Mouse (Mus musculus) testis, adult 2 months (tissue): ENCODE data around the gene Gria4. TPM values are rescaled to one million over a fixed set of nuclear protein-coding genes. Genes with fewer than 3 reads are reported as not detected.
"Not testable (repeated sequence)": the region's sequence is repeated elsewhere in the genome, so short reads cannot be mapped to it uniquely, and the experiment has no call there.

ENCODE experiments used
- H3K27ac ChIP-seq: fragments of 200-500 bp; 2 replicates; pipeline ENCODE4 v1.5.1; 2012; ENCODE audit warnings: low read depth, low read length; ENCODE audit not compliant: control insufficient read depth, insufficient read depth
- H3K27me3 ChIP-seq: fragments of 200-500 bp; 2 replicates; pipeline ENCODE4 v1.6.1; 2012; ENCODE audit warnings: mild to moderate bottlenecking, low read length, moderate library complexity; ENCODE audit not compliant: control insufficient read depth, insufficient read depth
- H3K36me3 ChIP-seq: fragments of 200-500 bp; 2 replicates; pipeline ENCODE4 v1.6.1; 2012; ENCODE audit warnings: mild to moderate bottlenecking, low read length; ENCODE audit not compliant: control insufficient read depth, insufficient read depth
- H3K4me1 ChIP-seq: fragments of 200-500 bp; 2 replicates; pipeline ENCODE4 v1.6.1; 2012; ENCODE audit warnings: low read length; ENCODE audit not compliant: control insufficient read depth, insufficient read depth
- H3K4me3 ChIP-seq: fragments of 200-500 bp; 2 replicates; pipeline ENCODE4 v1.5.1; 2012; ENCODE audit warnings: low read depth, mild to moderate bottlenecking, low read length, moderate library complexity, mixed read lengths; ENCODE audit not compliant: control insufficient read depth
- CTCF ChIP-seq: fragments of 200-500 bp; IDR thresholded peaks from 2 replicates; pipeline ENCODE4 v1.5.1; 2012; ENCODE audit warnings: low read depth, mild to moderate bottlenecking, inconsistent platforms, low read length, moderate library complexity; ENCODE audit not compliant: control insufficient read depth, insufficient read depth, insufficient replicate concordance
- POLR2A ChIP-seq: fragments of 200-500 bp; IDR thresholded peaks from 2 replicates; pipeline ENCODE4 v1.6.1; 2012; ENCODE audit warnings: low read depth, mild to moderate bottlenecking, inconsistent platforms, low read length, moderate library complexity; ENCODE audit not compliant: control insufficient read depth
- polyA plus RNA-seq: library from polyadenylated mRNA; depleted of rRNA; stranded (reverse); fragments of >200 nt; gene quantifications from 2 replicates; pipeline ENCODE4 v1.2.3, GENCODE M21; 2012; rRNA removed

The Gria4 gene
- polyA plus RNA-seq, result 0.85 and 1.1 TPM in 2 replicates

DNA sequence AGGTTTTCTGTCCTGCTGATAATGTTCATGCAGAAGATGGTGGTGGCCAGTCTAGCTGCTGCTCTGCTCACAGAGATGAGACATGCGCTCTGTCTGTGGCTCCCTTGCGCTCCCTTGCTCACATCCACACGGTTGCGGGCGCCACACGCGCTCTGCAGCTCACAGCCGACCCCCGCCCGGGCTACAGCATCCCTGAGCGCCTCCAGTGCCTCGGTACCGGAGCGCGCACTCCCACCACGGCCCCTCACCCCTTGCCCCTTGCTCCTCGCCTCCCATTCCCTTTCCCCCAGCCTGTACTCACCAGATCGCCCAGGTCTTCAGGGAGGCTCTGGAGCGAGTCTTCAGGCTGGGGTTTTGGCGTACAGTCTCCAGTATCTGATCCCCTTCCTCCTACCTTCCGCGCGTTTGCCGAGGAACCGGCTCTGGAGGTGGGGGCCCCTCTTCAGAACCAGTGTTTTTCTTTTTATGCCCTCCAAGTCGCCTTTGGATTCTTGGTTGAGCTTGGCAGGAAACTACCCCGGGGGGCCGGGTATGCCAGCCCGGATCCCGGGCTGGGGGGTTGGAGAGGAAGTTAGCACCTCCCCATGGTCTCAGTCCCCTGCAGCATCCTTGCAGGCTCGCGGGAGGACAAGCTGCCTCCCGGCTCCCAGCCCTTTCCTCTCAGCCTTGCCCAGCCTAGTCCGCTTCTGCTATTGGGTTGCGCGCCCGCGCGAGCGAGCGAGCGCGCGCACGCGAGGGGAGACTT, at the start of gene Gria4:
Gene Gria4 (minus strand): TSS at position 691 of the 745 bp plus-strand sequence.
- Histone ChIP-seq H3K27ac (no peak within 1 kb of the TSS), H3K36me3 (no peaks in the 10 kb centered on the region), H3K4me1 (peaks cover 8% of the 10 kb centered on the region), H3K4me3 (peak within 1 kb of the TSS; percentile 36), H3K27me3 (no peaks in the 10 kb centered on the region)
- no peak for TF ChIP-seq POLR2A

- H3K36me3 ChIP-seq, H3K4me3 ChIP-seq, H3K4me1 ChIP-seq, H3K27me3 ChIP-seq, H3K27ac ChIP-seq: not testable (repeated sequence)
These were observed 14.9 kb upstream of the Gria4 start for GRCm38 (mm10) chr9:4810941-4811340.

DNA sequence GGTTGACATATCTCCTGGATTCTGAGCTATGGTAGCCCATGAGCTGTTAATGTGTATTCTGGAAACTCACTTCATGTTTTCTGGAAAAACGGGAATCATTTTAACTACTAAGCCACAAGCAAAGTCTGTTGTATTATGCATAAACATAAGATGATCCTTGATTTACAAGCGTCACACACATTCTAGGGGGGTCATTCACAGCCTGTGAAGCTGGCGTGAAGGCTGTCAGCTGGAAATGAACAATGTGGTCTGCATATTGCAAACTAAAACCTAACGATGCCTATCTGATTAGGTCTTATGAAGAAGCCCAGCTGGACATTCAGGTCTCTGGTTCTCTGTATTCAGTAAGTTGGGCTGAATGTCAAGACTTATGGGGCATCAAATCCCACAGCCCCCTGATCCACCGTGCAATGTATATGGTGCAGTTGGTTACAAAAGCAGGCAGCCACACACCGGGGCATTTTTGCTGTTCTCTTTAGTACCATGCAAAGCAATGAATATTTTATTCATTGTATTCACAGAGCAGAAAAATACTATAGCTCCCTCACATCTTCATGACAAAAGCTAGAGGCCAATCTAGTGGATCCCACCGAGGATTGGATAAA, 7.2 kb upstream of the Gria4 start:
- Histone ChIP-seq H3K27ac (no peak overlapping the region), H3K27me3 (no peaks in the 10 kb centered on the region)
- no peak for TF ChIP-seq POLR2A
- TF ChIP-seq CTCF, result no peak

DNA sequence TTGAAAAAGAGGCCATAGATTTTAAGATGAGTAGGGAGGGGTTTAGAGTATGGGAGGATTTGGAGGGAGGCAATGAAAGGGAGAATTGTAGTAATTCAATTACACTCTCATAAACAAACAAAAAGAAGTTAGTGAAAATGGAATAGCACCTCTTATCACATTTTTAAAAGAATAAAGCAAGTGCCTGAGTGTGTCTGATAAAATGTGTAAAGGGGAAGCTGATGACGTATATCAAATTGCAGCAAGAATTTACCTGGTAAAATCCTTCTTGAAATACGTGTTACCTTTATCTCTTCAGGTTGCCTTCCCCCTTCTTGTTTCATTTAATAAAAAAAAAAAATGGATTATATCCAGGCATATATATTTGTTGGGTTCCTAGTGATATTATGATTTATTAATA, 1.4 kb upstream of the Gria4 start:
- no peaks in the 10 kb centered on the region for H3K27me3 ChIP-seq
- no peak overlapping the region for H3K27ac ChIP-seq
- H3K4me3 ChIP-seq, result no peak overlapping the region
- no peak for TF ChIP-seq POLR2A
- no peak for TF ChIP-seq CTCF
- H3K4me1 ChIP-seq, result peaks cover 8% of the 10 kb centered on the region
- no peaks in the 10 kb centered on the region for H3K36me3 ChIP-seq

More for the DNA sequence above, 7.2 kb upstream of the Gria4 start:
- Histone ChIP-seq H3K4me3 (no peak overlapping the region), H3K4me1 (no peaks in the 10 kb centered on the region), H3K36me3 (no peaks in the 10 kb centered on the region)

- H3K27me3 ChIP-seq, result no peaks in the 10 kb centered on the region
- H3K4me3 ChIP-seq, result peak overlapping the region; percentile 36
- H3K4me1 ChIP-seq, result peaks cover 8% of the 10 kb centered on the region
- TF ChIP-seq POLR2A (no peak), CTCF (no peak)
- H3K27ac ChIP-seq, result no peak overlapping the region
- no peaks in the 10 kb centered on the region for H3K36me3 ChIP-seq
These were observed 233 bp upstream of the Gria4 start for GRCm38 (mm10) chr9:4796289-4796645.

DNA sequence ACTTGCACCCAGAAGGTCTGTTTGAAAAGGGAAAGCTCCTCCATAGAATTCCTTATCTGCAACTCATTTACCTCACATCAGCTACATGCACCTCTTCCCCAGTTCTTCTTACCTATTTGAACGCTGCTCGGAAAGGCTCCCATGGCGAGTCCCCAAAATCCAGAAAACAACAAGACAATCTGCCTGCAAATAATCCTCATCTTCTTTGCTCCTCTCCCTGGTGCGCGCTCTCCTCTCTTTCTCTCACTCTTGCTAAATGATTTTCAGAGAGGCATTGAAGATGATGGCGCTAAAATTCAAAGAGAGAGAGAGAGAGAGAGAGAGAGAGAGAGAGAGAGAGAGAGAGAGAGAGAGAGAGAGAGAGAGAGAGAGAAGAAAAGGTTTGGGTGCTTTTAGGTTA, 959 bp downstream of the Gria4 start:
- Histone ChIP-seq H3K27ac (no peak overlapping the region), H3K4me3 (no peak overlapping the region), H3K27me3 (no peaks in the 10 kb centered on the region), H3K36me3 (no peaks in the 10 kb centered on the region), H3K4me1 (peaks cover 8% of the 10 kb centered on the region)
- no peak for TF ChIP-seq CTCF
- no peak for TF ChIP-seq POLR2A

DNA sequence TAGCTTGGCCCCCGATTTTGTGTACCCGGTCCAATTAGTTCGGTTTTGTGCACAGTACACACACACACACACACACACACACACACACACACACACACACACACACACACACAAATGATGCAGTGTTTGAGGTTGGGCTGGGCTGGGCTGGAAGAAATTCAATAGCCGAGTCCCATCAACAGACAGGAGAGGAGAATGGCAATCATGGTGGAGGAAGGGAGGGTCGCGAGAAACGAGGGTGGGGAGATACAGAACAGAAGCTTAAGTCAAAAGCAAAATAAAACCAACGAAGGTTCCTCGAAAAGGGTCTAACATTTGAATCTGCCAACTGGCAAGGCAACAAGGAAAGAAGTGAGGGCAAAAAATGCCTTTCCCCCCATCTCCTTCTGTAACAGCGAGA, 1.6 kb downstream of the Gria4 start:
- TF ChIP-seq CTCF (no peak), POLR2A (no peak)
- Histone ChIP-seq H3K27me3 (no peaks in the 10 kb centered on the region), H3K4me1 (peaks cover 8% of the 10 kb centered on the region), H3K27ac (no peak overlapping the region), H3K36me3 (no peaks in the 10 kb centered on the region), H3K4me3 (no peak overlapping the region)

DNA sequence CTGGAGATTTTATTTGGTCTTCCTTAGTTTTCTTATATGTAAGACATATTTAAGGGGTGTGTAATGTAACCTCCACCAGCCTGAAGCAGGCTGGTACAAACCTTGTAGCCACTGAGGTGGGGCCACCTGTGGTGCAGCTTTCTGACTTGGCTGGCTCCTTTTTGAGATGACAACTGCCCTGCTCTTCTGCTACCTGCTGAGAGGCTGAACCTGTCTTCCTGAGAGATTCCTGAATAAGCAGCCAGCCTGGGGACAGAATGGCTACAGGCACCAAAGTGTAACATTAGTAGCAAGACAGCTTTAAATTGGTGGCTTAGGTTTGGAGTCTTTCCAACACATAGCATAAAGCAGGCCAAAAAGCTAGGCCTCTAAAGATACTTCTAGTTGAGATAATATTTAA, 46.6 kb downstream of the Gria4 start:
- H3K4me3 ChIP-seq, H3K36me3 ChIP-seq, H3K27me3 ChIP-seq, H3K4me1 ChIP-seq, H3K27ac ChIP-seq: not testable (repeated sequence)
